Mouse (Mus musculus): ENCODE data around the gene Adam33.

Gene Adam33

GRCm38 (mm10) chr2:131063404-131063864 is at the start of gene Adam33:
Gene Adam33 (minus strand): TSS chr2:131063814.
- DNase-seq (ENCODE audit: low spot score in 2 of 2): no peak

DNA sequence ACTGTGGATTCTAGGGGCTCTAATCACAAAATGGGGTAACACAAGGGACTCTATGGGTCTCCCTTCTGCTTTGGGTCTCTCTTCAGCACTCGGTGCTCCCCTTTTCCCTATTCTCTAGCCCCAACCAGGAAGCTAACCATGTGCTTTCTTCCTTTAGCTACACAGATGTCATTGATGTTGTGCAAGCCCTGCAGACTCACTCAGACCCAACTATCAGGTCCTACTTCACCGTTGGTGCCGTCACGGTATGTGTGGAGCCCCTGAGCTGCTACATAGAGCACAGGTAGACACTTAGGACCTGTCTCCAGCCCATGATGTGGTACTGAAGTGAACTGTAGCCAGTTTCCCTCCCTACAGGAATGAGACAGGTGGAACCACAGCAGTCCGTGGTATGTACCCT is 42.4 kb upstream of the Adam33 start:
- peak in 1 of 2 experiments; percentile 0 for DNase-seq (ENCODE audit: low spot score in 2 of 2)

DNA sequence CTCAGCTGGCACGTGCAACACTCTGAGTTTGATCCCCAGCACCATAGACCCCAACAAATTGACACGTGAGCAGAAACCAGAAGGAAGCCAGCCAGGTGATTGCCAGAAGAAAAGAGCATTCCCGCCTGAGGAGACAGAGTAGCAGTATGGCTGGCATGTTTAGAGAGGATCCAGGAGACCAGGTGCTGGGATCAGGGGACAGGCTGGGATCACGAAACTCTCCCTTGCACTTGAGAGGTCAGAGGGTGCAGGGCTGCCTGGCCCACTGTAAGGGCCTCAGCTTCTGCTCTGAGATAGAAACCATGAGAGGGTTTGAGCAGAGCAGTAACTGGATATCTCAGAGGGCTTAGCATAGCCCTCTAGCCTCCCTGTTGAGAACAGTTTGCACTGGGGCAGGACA is 41.4 kb upstream of the Adam33 start:
- DNase-seq (ENCODE audit: low spot score in 2 of 2): peak in 1 of 2 experiments; percentile 0

- DNase-seq (ENCODE audit: low spot score in 2 of 2): peak in 1 of 2 experiments; percentile 46
Measured at GRCm38 (mm10) chr2:131104021-131104420, 40.4 kb upstream of the Adam33 start.

- DNase-seq (ENCODE audit: low spot score in 2 of 2): no peak
Measured at GRCm38 (mm10) chr2:131101530-131101929, 37.9 kb upstream of the Adam33 start.

GRCm38 (mm10) chr2:131097087-131097486 is 33.5 kb upstream of the Adam33 start:
- DNase-seq (ENCODE audit: low spot score in 2 of 2): no peak

GRCm38 (mm10) chr2:131096101-131096795 is 32.6 kb upstream of the Adam33 start:
- DNase-seq (ENCODE audit: low spot score in 2 of 2): peak; percentile 77 to 88

DNA sequence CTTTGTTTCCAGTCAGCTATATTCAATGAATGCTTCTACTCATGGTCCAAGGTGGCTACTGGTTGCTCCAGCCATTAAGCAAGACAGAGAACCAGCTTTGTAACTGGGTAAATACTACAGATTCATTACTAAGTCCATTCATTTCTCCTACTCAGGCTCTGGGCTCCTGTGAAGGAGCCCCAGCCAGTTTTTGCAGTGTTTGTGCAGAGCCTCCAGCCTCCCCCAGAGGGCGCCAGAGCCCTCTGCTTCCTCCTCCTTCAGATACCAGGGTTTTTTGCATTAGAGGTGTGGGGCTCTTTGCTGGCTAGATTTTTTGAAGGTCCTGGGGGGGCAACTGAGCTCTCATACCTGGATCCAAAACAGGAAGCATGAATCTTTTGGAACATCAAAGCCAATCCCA is 31.2 kb upstream of the Adam33 start:
- peak; percentile 65 to 85 for DNase-seq (ENCODE audit: low spot score in 2 of 2)

DNA sequence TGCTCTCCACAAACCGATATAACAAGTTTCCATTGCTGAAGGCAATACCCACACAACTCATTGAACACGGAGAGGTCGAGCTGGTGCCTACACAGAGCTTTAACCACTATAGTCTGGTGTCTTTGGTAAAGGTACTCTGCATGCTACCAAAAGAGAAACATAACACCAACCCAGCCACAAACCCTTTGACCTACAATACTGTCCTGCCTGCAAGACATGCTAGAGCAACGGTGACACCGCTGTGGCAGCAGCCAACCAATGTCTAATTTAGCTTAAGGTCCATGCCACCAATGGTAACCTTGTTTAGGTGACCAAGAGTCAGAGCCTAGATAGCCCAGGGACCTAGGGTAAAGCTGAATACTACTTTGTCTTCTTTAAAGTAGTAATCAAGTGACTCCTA is 30.0 kb upstream of the Adam33 start:
- no peak for DNase-seq (ENCODE audit: low spot score in 2 of 2)

DNA sequence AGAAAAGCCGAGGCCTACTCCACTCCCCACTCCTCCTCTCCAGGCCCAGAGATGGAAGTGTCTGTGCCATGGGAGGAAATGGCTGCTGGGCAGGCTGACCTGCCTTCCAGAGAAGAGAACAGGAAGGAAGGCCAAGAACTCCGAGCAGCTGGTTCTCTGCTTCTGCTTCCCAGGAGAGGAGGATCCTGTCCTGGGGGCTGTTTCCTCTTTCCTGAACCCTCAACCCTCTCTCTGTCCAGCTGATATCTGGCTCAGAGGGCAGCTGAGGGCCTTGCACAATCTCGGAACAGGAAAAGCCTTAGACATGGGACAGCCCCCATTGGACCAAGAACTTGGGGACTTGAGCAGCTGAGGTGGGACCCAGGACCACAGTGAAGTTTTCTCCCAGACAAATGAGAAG is 27.2 kb upstream of the Adam33 start:
- peak; percentile 56 to 81 for DNase-seq (ENCODE audit: low spot score in 2 of 2)

GRCm38 (mm10) chr2:131089634-131090033 is 26.0 kb upstream of the Adam33 start:
- peak in 1 of 2 experiments; percentile 60 for DNase-seq (ENCODE audit: low spot score in 2 of 2)

- no peak for DNase-seq (ENCODE audit: low spot score in 2 of 2)
Measured at GRCm38 (mm10) chr2:131088581-131088980, 25.0 kb upstream of the Adam33 start.

DNA sequence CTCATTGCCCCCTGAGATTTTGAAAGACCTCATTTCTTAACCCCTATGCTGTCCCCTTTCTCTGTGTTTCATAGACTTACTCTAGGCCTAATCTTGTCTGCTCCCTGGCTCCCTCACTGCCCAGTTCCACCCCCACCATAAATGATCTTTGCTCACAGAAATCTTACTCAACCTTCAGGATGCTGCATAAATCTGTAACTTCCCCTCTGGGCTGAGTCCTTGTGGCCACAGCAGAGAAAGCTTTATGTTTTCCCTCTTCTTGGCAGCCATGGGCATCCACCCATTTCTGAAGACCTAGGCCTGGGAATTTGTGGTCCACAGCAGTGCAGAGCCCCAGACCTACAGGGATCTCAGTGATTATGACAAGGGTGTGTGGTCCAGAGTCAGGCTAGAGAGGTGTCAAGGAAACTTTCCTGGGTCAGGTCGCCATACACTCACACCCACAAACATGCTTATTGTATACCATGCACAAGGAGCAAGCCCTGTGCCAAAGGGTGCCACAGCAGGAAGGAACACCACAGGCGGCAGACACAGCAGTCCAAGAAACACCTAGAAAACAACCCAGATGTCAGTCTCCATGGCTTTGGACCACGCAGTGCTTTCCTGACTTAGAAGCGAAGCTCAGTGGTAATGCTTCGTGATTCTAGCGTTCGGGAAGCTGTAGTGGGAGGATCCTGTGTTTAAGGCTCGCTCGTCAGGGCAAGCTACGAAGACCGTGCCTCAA is 23.2 kb upstream of the Adam33 start, which contains the start of gene Siglec1:
Siglec1 (minus strand) TSS at position 99 of the 724 bp plus-strand sequence.
- no peak for DNase-seq (ENCODE audit: low spot score in 2 of 2)

- no peak for DNase-seq (ENCODE audit: low spot score in 2 of 2)
Measured at GRCm38 (mm10) chr2:131084206-131084605, 20.6 kb upstream of the Adam33 start.

GRCm38 (mm10) chr2:131080507-131080906 is 16.9 kb upstream of the Adam33 start:
- no peak for DNase-seq (ENCODE audit: low spot score in 2 of 2)

GRCm38 (mm10) chr2:131072536-131072935 is 8.9 kb upstream of the Adam33 start:
- DNase-seq (ENCODE audit: low spot score in 2 of 2): no peak

DNA sequence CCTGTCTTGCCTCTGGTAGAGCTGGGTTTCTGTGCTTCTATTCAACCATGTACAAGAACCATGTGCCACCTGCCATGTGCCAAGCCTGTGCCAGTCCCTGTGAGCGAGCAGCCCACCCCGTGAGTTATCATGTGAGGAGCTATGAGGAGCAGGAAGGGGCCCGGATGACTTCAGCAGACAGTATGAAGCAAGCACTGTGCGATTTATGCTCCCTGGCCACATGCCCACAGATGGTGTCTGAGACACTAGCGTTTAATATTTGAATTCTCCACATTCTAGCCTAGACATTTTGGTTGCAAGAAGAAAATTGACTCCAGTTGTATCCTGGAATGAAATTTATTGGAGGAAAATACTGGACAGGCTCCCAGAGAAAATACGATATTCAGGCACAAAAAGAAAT is 3.9 kb upstream of the Adam33 start:
- DNase-seq (ENCODE audit: low spot score in 2 of 2): no peak

DNA sequence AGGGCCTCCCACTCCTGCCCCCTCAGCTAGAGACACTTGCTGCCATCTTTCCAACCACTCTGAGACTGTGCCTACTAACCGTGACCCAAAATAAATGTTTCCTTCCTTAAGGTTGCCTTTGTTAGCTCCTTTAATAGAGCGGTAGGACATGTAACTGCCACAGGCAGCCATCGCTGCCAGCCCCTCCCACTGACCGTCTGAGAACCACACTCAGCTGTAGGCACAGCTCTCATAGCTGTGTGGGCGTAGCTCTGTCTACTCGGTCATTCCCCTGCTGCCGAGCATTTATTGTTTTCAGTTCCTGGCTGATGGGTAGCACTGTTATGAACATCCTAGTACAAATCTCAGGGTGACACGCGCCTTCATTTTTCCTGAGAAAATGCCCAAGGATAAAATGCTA is 2.7 kb upstream of the Adam33 start:
- DNase-seq (ENCODE audit: low spot score in 2 of 2): no peak

- DNase-seq (ENCODE audit: low spot score in 2 of 2): no peak
Measured at GRCm38 (mm10) chr2:131061607-131062006, 2.0 kb downstream of the Adam33 start.

GRCm38 (mm10) chr2:131060784-131061183 is 2.8 kb downstream of the Adam33 start:
- no peak for DNase-seq (ENCODE audit: low spot score in 2 of 2)

DNA sequence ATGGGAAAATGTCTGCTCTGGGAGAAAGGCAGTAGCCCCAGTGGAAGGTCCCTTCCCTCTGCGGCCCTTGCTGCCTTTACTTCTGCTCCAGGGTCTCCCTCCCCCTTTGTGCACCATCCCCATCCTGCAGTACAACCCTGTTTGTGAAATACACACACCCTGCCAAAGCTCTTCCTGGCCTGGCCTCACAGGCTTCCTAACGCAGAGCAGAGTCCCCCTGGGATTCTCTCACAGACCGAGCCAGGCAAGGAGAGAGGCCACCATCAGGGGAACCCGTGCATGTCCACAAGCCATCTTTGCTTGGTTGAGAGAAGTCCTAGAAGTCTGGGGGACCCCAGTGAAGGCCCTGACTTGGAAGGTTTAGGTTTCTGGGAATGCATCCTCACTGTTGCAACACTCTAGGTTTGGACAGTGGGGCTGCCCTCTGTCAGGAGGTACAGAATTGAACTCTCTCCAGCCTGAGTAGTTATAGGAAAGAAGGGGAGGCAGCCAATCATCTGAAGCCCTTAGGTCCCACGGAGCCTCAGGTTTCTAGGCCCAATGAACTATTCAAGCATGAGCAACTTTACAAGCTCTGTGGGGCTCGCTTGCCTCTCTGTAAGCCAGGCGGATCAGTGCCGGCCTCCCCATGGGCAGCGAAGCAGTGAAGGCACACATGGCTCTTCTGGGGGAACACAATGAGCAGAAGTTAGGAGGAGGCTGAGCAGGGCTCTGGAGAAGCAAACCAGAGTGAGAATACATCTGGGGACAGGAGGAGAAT is 3.7 kb downstream of the Adam33 start:
- peak; percentile 62 to 74 for DNase-seq (ENCODE audit: low spot score in 2 of 2)

DNA sequence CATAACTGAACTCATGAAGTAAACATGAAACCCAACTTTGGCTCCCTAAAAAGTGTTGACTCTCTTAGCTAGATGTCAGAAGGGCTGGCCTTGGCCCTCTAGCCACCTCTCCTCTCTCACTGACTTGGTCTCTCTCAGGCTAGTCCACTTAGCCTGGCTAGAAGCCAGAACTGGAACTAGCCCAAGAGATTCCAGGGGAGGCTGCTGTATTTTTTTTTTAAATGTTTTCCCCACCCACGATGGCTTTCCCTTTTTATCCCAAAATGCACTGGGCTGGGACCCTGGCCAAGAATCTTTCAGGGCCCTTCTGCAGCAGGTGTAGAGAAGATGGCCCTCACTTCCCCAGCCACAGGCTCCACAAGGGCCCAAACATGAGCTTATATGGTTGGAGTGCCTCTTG is 4.2 kb downstream of the Adam33 start:
- peak; percentile 80 to 83 for DNase-seq (ENCODE audit: low spot score in 2 of 2)

All from heart, adult 9 months (tissue).